In genomic region chr17:84512516-84513085, GRCm38 (mm10) we compare ENCODE assay signal across 8 mouse cellular contexts. TPM values are rescaled to one million over a fixed set of nuclear protein-coding genes. Genes with fewer than 3 reads are reported as not detected.
DNase-seq lines count a peak whose midpoint lies in the region; ATAC-seq lines count a peak whose summit lies in the region.

No protein-coding gene starts in this region.

- intact Hi-C loops in heart, postnatal 10 days (cut with DNase I), result no loop called here
- intact Hi-C loops in left cerebral cortex, postnatal 4 days (cut with DNase I), result no loop called here

- no peaks in the 10 kb centered on the region for H3K9me3 ChIP-seq in heart, embryonic 13.5 days
- no peaks in the 10 kb centered on the region for H3K9me3 ChIP-seq in hindbrain, embryonic 15.5 days

- peaks cover 6% of the 10 kb centered on the region; the same call in 1 of the 2 replicates for H3K27me3 ChIP-seq in heart, embryonic 13.5 days (replicated peaks)
- H3K27me3 ChIP-seq in hindbrain, embryonic 15.5 days, result no peaks in the 10 kb centered on the region

- peaks cover 30% of the 10 kb centered on the region for H3K4me1 ChIP-seq in heart, embryonic 13.5 days
- peaks cover 30% of the 10 kb centered on the region for H3K4me1 ChIP-seq in hindbrain, embryonic 15.5 days (replicated peaks)

- H3K36me3 ChIP-seq in heart, embryonic 13.5 days, result no peaks in the 10 kb centered on the region
- no peaks in the 10 kb centered on the region for H3K36me3 ChIP-seq in hindbrain, embryonic 15.5 days

- H3K4me3 ChIP-seq in heart, embryonic 13.5 days, result peak overlapping the region; percentile 83
- H3K4me3 ChIP-seq in hindbrain, embryonic 15.5 days, result peak overlapping the region; percentile 80

- peak overlapping the region; percentile 85 for H3K9ac ChIP-seq in heart, embryonic 13.5 days
- H3K9ac ChIP-seq in hindbrain, embryonic 15.5 days, result peak overlapping the region; percentile 72

- 23% methylated on average over 4 of the region's 4 CpGs for WGBS in heart, embryonic 13.5 days
- 44% methylated on average over 4 of the region's 4 CpGs for WGBS in hindbrain, embryonic 15.5 days

- H3K4me2 ChIP-seq in heart, embryonic 13.5 days, result peak overlapping the region; percentile 99
- peak overlapping the region; percentile 98 for H3K4me2 ChIP-seq in hindbrain, embryonic 15.5 days

- no peak for ATAC-seq in heart, embryonic 13.5 days (ENCODE audit: extremely low read depth, insufficient number of reproducible peaks, low FRiP score, low TSS enrichment)
- peak; percentile 39; the same call in 1 of the 2 replicates for ATAC-seq in hindbrain, embryonic 15.5 days (ENCODE audit: low FRiP score, low read depth)
- ATAC-seq in frontal cortex, adult (ENCODE audit: low TSS enrichment), result no peak

- DNase-seq in heart, postnatal 10 days, result no peak
- DNase-seq in embryo, embryonic 10.5 days (ENCODE audit: low spot score), result peak; percentile 51
- peak; percentile 24 for DNase-seq in lung, postnatal 10 days
- no peak for DNase-seq in left cerebral cortex, postnatal 4 days
- DNase-seq in cerebellum, adult 8-10 months, result no peak

- H3K27ac ChIP-seq in heart, embryonic 13.5 days (replicated peaks), result no peak overlapping the region
- H3K27ac ChIP-seq in hindbrain, embryonic 15.5 days (replicated peaks), result no peak overlapping the region

RNA-seq across cellular contexts. Expression of gene Plekhh2, which starts 0.9 kb away (rescaled TPM):
- polyA plus RNA-seq in heart, embryonic 13.5 days (2015; fragmentation: Nextera tagmentation; extraction: Ambion mirVana), result 2.0 and 2.6 TPM in 2 replicates
- total RNA-seq in heart, postnatal 10 days (2021), result 1 to 10 TPM; 6.3 to 7.0 TPM
- 2.1 and 2.3 TPM in 2 replicates for polyA plus RNA-seq in hindbrain, embryonic 15.5 days (2015; fragmentation: Nextera tagmentation; extraction: Ambion mirVana)
- 1 to 10 TPM; 3.9 to 4.7 TPM for total RNA-seq in left cerebral cortex, postnatal 4 days (2021)

RNA-seq across cellular contexts. Expression of gene Thada, which starts 46.6 kb away (rescaled TPM):
- polyA plus RNA-seq in heart, embryonic 13.5 days (2015; fragmentation: Nextera tagmentation; extraction: Ambion mirVana), result 4.6 and 5.6 TPM in 2 replicates
- total RNA-seq in heart, postnatal 10 days (2021), result 10 to 100 TPM in 1 of 2 experiments, 1 to 10 TPM in 1; 8.8 to 11.7 TPM
- 6.5 and 6.6 TPM in 2 replicates for polyA plus RNA-seq in hindbrain, embryonic 15.5 days (2015; fragmentation: Nextera tagmentation; extraction: Ambion mirVana)
- total RNA-seq in left cerebral cortex, postnatal 4 days (2021), result 10 to 100 TPM; 18.4 to 21.7 TPM

Comparison
In these comparisons a context has a peak if more than half of its experiments do, and no peak if none do; other contexts are left out.
1. DNase-seq: peak in embryo, embryonic 10.5 days (single experiment) and lung, postnatal 10 days (single experiment); none in heart, postnatal 10 days (0 of 2), left cerebral cortex, postnatal 4 days (single experiment) and cerebellum, adult 8-10 months (single experiment).